Mouse (Mus musculus) right cerebral cortex, adult 2 months (tissue): ENCODE data around the gene Nedd4.

Source experiments
- DNase-seq, 2 experiments: peaks; one replicate each; pipeline ENCODE4 v3.0.0; 2021 to 2022; ENCODE audit warnings: low spot score in 2 of 2

Gene Nedd4

DNA sequence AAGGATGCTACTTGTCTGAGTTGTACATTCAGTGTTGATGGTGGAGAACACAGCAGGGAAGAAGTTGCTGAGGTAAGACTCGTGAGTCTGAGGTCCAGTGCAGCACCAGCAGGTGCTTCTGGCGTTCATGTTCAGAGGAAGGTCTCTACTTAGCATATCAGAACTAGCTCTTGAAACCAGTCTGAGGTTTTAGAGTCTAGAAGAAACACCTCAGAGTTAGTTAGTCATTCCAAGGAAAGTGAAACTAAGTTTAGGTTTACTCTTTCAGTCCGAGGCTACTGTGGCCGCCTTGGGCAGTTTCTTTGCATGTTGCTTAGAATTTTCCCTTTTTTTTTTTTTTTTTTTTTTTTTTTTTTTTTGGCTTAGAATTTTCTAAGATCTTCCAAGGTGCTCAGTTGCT lies 16.6 kb downstream of the Nedd4 start:
- no peak for DNase-seq

DNA sequence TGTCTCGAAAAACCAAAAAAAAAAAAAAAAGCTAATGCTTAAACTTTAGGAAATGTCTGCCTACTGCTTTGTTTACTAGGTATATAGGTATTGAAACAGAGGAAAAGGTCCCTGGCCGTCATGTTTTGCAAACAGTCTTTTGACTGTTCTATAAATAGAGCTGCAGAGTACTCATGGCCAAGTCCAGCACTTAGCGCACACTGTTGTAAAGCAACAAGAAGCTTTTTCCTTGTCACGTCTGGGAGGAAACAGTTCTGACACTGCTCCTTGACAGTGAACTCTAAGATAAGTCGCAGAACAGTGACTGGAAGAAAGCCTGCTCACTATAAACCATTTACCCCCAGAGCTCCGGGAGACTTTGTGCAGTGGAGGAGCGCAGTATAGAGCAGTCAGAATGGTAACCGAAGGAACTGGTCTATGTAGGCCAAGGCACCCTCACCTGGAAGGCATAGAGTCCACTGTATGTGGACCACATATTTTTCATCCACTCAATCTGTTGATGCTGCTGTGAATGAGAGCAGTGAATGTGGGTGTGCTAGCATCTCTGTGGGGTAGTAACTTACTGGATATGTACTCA lies 19.6 kb downstream of the Nedd4 start:
- DNase-seq: no peak

DNA sequence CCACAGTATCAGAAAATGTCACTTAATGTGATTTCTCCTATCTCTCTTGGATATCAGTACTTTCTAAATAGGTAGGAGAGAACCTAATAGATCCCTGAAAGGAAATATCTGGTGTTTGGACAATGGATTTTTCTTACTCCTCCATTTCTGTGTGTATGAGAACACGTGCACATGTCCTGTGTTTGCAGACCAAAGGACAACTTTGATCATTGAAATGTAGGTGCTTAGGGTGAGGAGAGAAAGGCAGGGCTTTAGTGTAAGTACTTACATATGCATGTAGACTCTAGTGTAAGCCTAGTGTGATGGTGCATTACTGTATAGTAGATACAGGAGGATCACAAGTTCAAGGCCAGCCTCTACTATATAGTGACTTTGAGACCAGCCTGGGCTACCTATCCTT lies 21.1 kb downstream of the Nedd4 start:
- no peak for DNase-seq

- DNase-seq: no peak
These were observed 23.1 kb downstream of the Nedd4 start for GRCm38 (mm10) chr9:72685231-72685630.

- no peak for DNase-seq
These were observed 24.4 kb downstream of the Nedd4 start for GRCm38 (mm10) chr9:72686506-72686905.

DNA sequence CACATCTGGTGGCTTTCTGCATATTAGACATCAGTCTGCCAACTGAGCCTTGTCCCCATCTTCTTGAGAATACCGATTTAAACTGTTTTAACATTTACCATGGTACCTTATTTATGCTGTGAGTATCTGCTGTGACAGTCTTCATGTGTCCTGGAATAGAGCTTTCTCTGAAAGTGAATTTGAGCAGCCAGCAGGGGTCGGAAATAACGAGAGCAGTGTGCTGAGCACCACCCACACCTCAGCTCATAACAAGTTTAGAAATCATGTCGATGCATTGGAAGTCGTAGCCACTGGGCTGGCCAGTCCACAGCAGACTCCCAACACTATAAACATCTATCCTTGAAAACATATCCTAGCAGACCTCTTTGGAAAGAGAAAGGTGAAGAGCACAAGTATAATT lies 27.4 kb downstream of the Nedd4 start:
- no peak for DNase-seq

DNA sequence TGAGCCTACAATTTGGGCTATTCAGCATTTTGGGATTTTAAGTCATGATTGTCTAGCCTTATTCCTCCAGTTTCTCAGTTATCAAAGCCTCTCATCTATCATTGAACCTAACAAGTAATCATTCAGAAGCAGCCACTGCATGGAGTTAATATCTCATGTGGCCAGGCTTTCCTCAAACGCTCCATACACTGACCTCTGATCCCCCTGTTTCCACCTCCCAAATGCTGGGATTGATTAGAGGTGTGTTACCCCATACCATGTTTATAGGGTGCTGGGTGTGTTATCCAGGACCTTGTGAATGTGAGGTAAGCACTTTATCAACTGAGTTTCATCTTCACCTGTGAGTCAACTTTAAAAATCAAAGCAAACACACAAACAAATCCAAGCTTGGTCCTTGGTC lies 28.7 kb downstream of the Nedd4 start:
- no peak for DNase-seq

DNA sequence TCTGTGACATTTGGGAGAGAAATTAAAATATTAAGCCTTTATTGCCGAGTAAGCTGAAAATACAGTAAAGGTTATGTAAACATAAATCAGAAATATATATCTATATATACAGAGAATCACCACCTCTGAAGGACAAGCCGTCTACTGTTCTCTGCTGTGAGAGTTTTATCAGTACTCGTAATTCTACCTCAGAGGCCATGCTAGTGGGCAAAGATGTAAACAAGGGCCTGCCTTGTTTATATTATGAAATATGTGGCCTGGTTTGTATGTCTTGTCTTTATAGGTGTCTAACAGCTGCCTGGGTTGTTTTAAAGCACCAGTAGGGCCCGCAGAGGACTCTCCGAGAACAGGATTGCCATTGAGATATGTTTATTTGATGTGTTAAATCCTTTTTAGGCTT lies 29.8 kb downstream of the Nedd4 start:
- no peak for DNase-seq

DNA sequence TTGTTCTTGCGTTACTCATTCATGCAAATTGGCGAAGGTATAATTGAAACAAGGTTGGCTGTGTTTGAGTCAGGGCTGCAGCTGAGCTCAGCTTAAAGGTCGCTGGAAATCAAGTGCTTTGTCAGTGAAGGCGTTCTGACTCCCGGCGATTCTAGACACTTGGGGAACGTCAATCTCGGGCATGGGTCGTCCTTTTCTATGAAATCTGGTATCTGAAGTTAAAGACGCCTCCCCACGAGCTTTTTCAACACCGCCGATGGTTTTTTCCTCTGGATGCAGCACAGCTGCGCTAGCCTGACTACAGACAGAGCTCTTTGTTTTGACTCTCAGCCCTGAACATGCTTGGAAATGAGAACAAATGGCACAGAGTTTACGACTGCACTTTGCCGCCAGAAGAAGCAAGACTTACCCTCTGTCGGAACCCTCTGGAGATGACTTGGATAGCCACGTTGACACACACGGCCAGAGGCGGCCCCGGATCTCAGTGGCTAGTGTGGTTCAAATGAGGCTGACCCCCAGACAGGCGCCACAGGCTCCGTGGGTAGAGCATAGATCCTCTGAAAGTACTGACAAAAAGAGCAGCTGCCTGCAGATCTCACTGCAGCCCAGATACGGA lies 31.0 kb downstream of the Nedd4 start:
- peak; percentile 43 to 55 for DNase-seq

DNA sequence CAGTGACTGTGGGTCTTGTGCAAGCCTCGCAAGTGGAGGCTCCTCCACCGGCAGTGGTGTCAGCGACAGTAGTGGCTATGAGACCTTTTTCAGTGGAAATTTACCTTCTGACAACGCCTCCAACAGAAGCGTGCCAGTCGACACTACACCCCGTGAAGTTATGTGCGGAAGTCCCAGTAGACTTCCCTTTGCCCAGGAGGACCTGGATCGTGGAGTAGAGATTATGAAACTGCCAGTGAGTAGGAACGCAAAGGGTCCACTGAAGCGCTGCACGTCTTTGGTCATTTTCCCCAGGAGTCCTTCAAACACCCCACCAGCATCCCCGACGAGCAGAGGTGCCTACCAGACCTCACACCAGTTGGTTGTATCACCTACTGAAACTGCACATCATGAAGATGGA lies 31.7 kb downstream of the Nedd4 start:
- no peak for DNase-seq

DNA sequence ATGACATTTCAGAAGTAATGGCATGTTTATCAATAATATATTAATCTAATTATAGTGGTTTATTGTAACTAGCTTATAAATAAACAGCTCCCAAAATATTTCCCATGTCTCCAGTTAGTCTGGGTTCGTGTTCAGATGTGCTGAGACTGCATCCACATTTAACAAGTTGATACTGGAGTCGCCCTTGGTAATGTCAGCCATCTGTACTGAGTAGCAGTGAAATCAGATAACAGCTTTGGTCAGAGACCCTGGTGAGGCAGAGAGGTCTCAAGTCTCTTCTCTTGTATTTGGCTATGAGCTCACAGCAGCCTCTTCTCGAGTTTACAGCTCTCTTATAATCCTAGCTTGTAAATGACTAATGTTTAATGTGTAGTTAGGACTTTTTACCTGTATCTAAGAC lies 34.4 kb downstream of the Nedd4 start:
- no peak for DNase-seq

DNA sequence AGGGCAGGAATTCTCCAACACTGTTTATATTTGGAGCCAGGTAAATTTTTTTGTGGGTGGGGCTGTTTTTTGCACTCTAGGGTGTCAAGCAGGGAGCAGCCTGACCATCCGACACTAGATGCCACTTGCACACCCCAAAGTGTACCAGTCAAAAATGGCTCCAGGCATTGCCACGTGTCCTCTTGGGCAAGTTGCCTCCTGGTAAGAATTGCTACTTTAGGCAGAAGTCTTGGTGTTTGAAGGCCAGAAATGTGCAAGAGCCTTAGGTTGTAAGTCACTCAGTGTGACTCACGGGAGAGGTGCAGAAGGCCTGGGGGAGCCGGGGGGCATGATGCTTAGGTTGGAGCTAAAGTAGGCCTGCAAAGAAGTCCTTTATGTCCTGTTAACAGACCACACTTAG lies 35.6 kb downstream of the Nedd4 start:
- no peak for DNase-seq

GRCm38 (mm10) chr9:72699702-72700101 lies 37.6 kb downstream of the Nedd4 start:
- DNase-seq: no peak

DNA sequence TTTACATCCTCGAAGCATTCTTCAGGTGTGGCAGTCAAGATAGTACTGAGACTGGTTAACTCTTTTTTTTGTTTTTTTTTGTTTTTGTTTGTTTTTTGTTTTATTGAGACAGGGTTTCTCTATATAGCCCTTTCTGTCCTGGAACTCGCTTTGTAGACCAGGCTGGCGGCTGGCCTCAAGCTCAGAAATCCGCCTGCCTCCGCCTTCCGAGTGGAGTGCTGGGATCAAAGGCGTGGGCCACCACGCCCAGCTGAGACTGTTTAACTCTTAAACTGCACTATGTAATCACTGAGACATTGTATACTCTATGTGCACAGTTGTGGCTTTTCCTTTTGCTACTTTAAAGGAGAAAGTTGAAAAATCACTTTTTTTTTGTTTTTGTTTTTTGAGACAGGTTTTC lies 39.3 kb downstream of the Nedd4 start:
- no peak for DNase-seq

GRCm38 (mm10) chr9:72702075-72702474 lies 39.9 kb downstream of the Nedd4 start:
- DNase-seq: peak in 1 of 2 experiments; percentile 40

DNA sequence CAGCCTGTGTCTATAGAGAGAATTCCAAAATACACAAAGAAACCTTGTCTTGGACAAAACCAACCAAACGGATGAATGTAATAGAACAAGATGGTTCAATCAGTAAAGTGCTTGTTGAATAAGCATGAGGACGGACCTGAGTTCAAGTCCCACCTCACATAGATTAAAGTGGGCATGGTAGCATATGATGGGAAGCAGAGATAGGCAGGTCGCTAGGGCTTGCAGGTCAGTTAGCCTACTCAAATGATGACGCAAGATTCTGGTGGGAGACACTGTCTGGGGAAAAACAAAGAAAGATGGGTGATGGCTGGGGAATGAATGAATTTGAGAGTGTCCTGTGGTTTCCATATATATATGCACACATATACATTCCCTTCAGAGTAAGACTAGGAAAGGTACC lies 41.0 kb downstream of the Nedd4 start:
- DNase-seq: no peak

GRCm38 (mm10) chr9:72703754-72704153 lies 41.6 kb downstream of the Nedd4 start:
- no peak for DNase-seq

- DNase-seq: no peak
These were observed 43.1 kb downstream of the Nedd4 start for GRCm38 (mm10) chr9:72705270-72705669.

- no peak for DNase-seq
These were observed 45.9 kb downstream of the Nedd4 start for GRCm38 (mm10) chr9:72707999-72708398.

GRCm38 (mm10) chr9:72708690-72709089 lies 46.5 kb downstream of the Nedd4 start:
- no peak for DNase-seq

DNA sequence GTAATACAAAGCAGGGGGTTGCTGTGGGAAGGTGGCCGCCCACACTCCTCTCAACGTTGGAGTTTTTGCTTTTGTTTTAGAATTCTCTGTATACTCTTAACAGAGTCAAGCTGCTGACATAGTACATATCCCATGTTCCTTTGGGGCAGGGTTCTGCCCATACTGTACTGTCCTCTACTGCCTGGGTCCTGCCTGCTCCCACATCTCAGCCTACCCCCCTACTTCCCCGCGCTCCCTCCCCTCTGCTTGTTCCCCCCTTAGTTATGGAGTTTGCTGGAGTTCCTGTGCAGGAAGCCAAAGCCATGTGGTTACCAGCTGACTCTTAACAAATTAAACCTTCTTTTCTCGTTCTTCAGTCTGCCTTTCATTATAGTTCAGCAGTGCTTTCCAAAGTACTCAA lies 47.9 kb downstream of the Nedd4 start:
- DNase-seq: no peak

GRCm38 (mm10) chr9:72714945-72715344 lies 52.8 kb downstream of the Nedd4 start:
- DNase-seq: no peak

DNA sequence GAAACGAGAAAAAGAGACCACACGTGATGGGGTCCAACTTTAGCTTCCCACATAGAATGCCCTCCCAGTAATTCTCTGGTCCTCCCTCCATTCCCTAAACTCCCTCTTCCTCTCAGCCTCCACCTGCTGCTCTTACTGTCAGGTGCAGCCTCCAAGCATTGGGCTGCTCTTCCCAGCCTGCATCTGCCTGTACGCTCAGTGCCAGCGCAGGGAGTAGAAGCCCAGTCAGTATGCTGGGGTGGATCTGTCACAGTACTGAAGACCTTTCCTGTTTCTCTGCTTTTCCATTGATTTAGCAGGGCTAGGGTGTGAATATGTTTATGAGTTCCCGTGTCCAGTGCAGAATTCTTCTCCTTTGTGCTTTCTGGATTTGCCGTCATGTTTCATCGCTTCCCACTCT lies 54.1 kb downstream of the Nedd4 start:
- no peak for DNase-seq

DNA sequence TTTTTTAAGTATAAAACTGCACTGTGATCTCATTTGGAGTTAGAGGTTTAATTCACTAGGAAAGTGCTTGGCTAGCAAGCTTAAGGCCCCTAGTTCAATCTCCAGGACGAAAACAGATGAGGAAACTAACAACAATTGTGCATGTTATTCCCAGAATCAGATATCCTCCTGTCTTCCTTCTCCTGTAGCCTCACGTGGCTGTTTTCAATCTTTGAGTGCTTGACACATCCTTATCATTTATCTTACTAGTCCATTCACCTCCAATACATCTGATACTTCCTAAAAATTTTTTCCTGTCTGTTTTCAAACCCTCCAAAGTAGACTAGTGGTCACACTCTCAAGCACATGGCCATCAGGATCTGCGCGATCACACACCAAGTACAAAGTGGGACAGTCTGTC lies 57.0 kb downstream of the Nedd4 start:
- DNase-seq: no peak
